Mouse (Mus musculus) ES-Bruce4 (cell line): Measurements from ENCODE around the gene Slc24a2. TPM values are rescaled to one million over a fixed set of nuclear protein-coding genes. Genes with fewer than 3 reads are reported as not detected.

Experiments
- H3K27ac ChIP-seq: 2 replicates; pipeline ENCODE4 v1.5.1; 2012; ENCODE audit warnings: low read length, inconsistent platforms; ENCODE audit not compliant: insufficient read depth
- H3K27me3 ChIP-seq: 2 replicates; pipeline ENCODE4 v1.6.1; 2012; ENCODE audit warnings: mild to moderate bottlenecking, low read length, inconsistent platforms; ENCODE audit not compliant: control insufficient read depth, poor library complexity, insufficient read depth, severe bottlenecking
- H3K36me3 ChIP-seq: 2 replicates; pipeline ENCODE4 v1.6.1; 2012; ENCODE audit warnings: inconsistent platforms, mild to moderate bottlenecking, low read length, moderate library complexity; ENCODE audit not compliant: control insufficient read depth, poor library complexity, insufficient read depth, severe bottlenecking
- H3K4me1 ChIP-seq: one replicate; pipeline ENCODE4 v1.8.1; 2011; ENCODE audit warnings: low read length; ENCODE audit not compliant: control insufficient read depth, insufficient read depth
- H3K4me3 ChIP-seq: 2 replicates; pipeline ENCODE4 v1.5.1; 2011; ENCODE audit warnings: low read depth, mild to moderate bottlenecking, low read length
- H3K9ac ChIP-seq: 2 replicates; pipeline ENCODE4 v1.6.1; 2012; ENCODE audit warnings: low read depth, mild to moderate bottlenecking, inconsistent platforms; ENCODE audit not compliant: poor library complexity, severe bottlenecking
- H3K9me3 ChIP-seq: replicated peaks from 2 replicates; pipeline ENCODE4 v1.6.1; 2012; ENCODE audit warnings: mild to moderate bottlenecking, low read length, inconsistent platforms; ENCODE audit not compliant: control insufficient read depth, poor library complexity, insufficient read depth, severe bottlenecking
- CTCF ChIP-seq: IDR thresholded peaks from one replicate; pipeline ENCODE4 v1.8.1; 2011; ENCODE audit warnings: low read depth, low read length
- EP300 ChIP-seq: IDR thresholded peaks from 2 replicates; pipeline ENCODE4 v1.6.1; 2011; ENCODE audit warnings: low read depth, low read length; ENCODE audit not compliant: insufficient read depth
- POLR2A ChIP-seq: IDR thresholded peaks from one replicate; pipeline ENCODE4 v1.8.1; 2011; ENCODE audit warnings: low read length; ENCODE audit not compliant: insufficient read depth
- polyA plus RNA-seq: library from polyadenylated mRNA; stranded (reverse); fragments of >200 nt; gene quantifications from 2 replicates; pipeline ENCODE4 v1.2.4, GENCODE M21; 2011; ENCODE audit warnings: low read depth; ENCODE audit not compliant: missing spikeins, insufficient read depth, insufficient read length

The Slc24a2 gene
- polyA plus RNA-seq, 1 experiment = not detected

- Histone ChIP-seq H3K4me3 (no peak overlapping the region), H3K9ac (no peak overlapping the region), H3K27me3 (no peaks in the 10 kb centered on the region; the same call in 1 of the 2 replicates), H3K36me3 (no peaks in the 10 kb centered on the region), H3K9me3 (no peaks in the 10 kb centered on the region), H3K27ac (no peak overlapping the region), H3K4me1 (no peaks in the 10 kb centered on the region)
- TF ChIP-seq POLR2A = no peak
- no peak for TF ChIP-seq EP300
- TF ChIP-seq CTCF = no peak
These were observed 193.8 kb downstream of the Slc24a2 start for GRCm38 (mm10) chr4:87036507-87036906.

GRCm38 (mm10) chr4:87035701-87036100 lies 194.6 kb downstream of the Slc24a2 start:
- H3K9ac ChIP-seq = no peak overlapping the region
- no peaks in the 10 kb centered on the region for H3K4me1 ChIP-seq
- TF ChIP-seq POLR2A (no peak), CTCF (no peak), EP300 (no peak)
- no peaks in the 10 kb centered on the region for H3K9me3 ChIP-seq
- H3K27ac ChIP-seq = no peak overlapping the region
- H3K4me3 ChIP-seq = no peak overlapping the region
- H3K36me3 ChIP-seq = no peaks in the 10 kb centered on the region
- H3K27me3 ChIP-seq = no peaks in the 10 kb centered on the region; the same call in 1 of the 2 replicates

GRCm38 (mm10) chr4:87032632-87033031 lies 197.6 kb downstream of the Slc24a2 start:
- no peak overlapping the region for H3K27ac ChIP-seq
- H3K36me3 ChIP-seq = no peaks in the 10 kb centered on the region
- TF ChIP-seq POLR2A (no peak), EP300 (no peak), CTCF (no peak)
- H3K4me3 ChIP-seq = no peak overlapping the region
- H3K27me3 ChIP-seq = no peaks in the 10 kb centered on the region
- H3K9ac ChIP-seq = no peak overlapping the region
- H3K9me3 ChIP-seq = no peaks in the 10 kb centered on the region
- H3K4me1 ChIP-seq = no peaks in the 10 kb centered on the region

GRCm38 (mm10) chr4:87031076-87031475 lies 199.2 kb downstream of the Slc24a2 start:
- H3K36me3 ChIP-seq = no peaks in the 10 kb centered on the region
- no peaks in the 10 kb centered on the region for H3K4me1 ChIP-seq
- TF ChIP-seq POLR2A (no peak), EP300 (no peak), CTCF (no peak)
- H3K27me3 ChIP-seq = no peaks in the 10 kb centered on the region
- no peak overlapping the region for H3K27ac ChIP-seq
- H3K9me3 ChIP-seq = no peaks in the 10 kb centered on the region
- H3K4me3 ChIP-seq = no peak overlapping the region
- H3K9ac ChIP-seq = no peak overlapping the region

- Histone ChIP-seq H3K4me1 (no peaks in the 10 kb centered on the region), H3K9ac (no peak overlapping the region), H3K27me3 (no peaks in the 10 kb centered on the region), H3K4me3 (no peak overlapping the region), H3K36me3 (no peaks in the 10 kb centered on the region), H3K9me3 (no peaks in the 10 kb centered on the region), H3K27ac (no peak overlapping the region)
- TF ChIP-seq EP300 (no peak), POLR2A (no peak), CTCF (no peak)
These were observed 203.7 kb downstream of the Slc24a2 start for GRCm38 (mm10) chr4:87026311-87027151.

- H3K4me1 ChIP-seq = no peaks in the 10 kb centered on the region
- H3K9me3 ChIP-seq = no peaks in the 10 kb centered on the region
- no peak for TF ChIP-seq POLR2A
- TF ChIP-seq CTCF = no peak
- TF ChIP-seq EP300 = no peak
- H3K27ac ChIP-seq = no peak overlapping the region
- H3K36me3 ChIP-seq = no peaks in the 10 kb centered on the region
- no peaks in the 10 kb centered on the region for H3K27me3 ChIP-seq
- no peak overlapping the region for H3K4me3 ChIP-seq
- H3K9ac ChIP-seq = no peak overlapping the region
These were observed 205.7 kb downstream of the Slc24a2 start for GRCm38 (mm10) chr4:87024556-87024955.
